Mouse (Mus musculus) layer of hippocampus, adult 9-10 months (tissue): ENCODE results near the gene Ssu72.
"Not testable (repeated sequence)": the region's sequence is repeated elsewhere in the genome, so short reads cannot be mapped to it uniquely, and the experiment has no call there.

Experiments
- DNase-seq: peaks from one replicate; pipeline ENCODE4 v3.0.0; 2022; ENCODE audit warnings: low spot score

Ssu72 gene

DNA sequence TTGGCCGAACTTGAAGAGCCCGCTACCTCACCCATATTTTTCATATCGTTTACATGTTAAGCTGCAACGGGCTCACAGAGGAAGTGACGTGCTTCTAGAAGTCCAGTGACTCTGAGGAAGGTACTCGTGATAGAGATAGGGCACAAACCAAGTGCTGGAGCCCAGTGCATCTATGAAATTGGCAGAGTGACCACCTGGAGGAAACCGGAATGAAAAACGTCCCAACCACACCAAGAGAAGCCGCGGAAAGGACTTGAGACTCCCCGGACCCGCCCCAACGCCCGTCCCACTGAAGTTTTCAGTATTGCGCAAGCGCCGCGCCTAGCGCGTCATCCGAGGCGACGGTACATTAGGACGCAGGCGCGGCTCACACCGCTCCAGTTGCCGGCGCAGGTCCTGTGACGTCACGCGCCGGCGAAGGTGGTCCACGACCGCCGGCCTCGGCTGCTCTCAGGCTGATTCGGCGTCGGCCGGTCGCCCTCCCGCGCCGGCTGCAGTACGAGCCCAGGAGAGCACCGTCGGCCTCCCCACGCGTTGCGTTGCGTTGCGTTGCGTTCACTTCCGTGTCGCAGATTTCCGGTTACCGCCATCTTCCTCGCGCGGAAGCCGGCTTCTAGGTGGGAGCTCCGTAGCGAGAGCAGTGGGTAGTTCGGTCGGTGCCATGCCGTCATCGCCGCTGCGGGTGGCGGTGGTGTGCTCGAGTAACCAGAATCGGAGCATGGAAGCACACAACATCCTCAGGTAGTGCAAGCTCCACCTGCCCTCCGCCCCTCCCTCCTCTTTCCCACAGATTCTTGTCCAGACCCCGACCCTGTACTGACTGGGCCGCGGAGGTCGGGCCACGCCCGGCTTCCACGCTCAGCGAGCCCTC lies at the start of gene Ssu72:
Ssu72 (plus strand) TSS at position 80 of the 871 bp plus-strand sequence.
- DNase-seq, result peak; percentile 89

DNA sequence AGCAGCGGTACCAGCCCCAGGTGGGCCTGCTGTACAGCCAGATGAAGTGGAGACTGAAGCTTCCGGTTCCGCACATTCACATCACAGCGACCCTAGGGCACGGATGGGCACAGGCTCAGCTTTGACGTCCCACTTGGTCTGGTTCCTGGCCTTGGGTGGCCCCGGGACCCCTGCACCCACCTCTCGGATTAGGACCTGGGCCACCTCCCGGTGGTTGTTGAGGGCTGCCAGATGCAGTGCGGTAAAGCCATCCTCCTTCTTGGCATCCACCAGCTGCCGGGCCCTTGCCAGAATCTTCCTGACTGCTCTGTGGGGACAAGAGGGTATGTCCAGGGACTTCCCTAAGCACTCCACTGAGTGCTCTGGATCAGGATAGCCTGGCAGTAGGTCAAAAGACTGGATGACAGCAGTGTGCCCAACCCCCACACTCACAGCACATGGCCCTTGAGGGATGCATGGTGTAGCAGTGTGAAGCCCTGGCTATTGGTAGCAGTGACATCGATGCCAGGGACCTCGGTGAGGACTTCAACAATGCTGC lies 48.3 kb upstream of the Ssu72 start:
- DNase-seq, result no peak

DNA sequence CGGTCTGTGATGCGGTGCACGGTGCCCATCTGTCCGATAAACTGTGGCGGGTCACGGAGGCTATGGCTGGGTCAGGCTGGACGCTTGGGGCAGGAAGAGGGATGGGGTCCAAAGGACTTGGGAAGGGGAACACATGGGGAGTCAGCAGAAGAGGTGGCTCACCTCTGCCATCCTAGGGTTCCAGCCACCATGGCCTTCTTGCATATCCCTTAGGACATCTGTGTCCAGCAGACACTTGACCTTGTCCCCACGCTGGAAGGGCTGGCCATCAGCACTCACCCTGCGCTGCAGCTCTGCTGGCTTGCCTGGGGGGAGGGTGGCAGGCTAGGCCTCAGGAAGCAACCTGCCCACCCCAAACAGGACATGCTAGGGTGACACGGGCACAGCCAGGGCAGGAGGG lies 45.6 kb upstream of the Ssu72 start:
- DNase-seq, result no peak

DNA sequence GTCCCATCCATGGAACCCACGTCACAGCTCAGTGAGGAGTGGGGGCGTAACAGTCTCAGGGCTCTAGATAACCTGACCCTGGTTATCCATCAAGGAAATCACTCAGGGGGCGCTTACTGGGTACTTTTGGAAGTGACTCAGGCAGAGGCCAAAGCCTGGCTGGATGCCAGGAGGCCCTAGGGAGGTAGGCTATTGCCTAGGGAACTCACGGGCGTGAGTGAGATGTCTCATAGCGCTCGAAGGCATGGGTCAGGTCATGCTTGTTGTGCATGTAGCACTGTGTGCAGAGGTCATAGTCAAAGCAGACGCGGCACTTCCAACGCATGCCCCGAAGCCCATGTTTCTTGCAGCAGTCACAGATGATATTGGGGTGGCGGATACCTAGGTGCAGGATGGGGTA lies 44.0 kb upstream of the Ssu72 start:
- DNase-seq, result no peak

DNA sequence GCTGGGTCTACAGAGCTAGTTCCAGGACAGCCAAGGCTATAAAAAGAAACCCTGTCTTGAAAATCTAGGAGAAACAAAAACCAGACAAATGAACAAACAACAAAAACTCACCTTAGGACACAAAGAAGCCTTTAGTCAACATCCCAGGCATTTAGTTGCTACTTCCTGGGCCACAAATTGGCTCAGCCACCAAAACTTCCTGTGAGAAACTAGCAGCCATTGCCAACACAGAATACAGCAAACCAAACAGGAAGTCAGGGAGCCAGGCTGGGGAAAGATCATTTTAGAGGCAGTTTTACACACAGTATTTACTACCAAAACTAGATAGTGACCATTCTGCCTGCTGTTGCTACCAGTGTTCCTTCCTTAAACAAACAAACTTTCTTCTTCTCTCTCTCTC lies 37.7 kb upstream of the Ssu72 start:
- DNase-seq, result no peak

DNA sequence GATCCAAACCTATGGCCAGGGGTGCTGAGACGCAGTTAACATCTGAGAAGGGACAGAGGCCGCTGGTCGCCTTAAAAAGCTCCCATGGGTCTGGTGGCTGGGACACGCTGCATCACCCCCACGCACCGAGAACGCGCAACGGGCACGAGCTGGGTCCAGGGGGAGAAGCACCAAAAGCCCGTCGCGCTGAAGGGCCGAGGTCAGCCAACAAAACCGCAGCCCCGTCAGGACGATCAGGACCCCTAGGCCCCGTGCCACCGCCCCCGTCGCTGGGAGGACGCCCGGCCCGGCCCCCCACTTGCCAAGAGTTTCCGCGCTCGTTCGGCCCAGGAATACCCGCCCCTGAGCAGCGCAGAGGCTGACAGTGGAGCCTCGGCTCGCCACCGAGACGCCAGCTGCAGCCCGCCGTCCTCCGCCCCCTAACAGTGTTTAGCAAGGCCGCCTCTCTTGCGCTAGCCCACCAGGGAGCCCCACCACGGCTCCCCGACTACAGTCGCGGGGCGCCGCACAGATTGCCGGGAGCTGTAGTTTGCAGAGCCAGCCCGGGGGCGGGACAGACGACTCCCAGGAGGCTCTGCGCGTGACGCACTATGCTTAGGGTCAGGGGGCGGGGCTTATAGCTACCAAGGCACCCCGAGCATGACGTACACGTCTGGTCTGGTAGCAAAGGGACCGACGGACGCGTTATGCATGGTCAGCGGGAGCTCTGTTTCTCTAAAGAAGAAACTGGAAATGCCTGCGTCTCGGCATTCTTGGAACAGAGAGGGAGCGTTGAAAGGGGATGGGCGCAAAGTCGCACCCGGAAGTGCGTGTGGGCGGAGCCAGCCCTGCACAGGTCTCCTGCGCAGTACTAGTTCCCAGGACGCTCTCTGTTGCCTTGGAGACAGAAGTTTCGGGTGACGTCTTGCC lies 35.7 kb upstream of the Ssu72 start, which contains the start of gene Mib2:
Mib2 (minus strand) TSS at position 510 of the 909 bp plus-strand sequence.
- DNase-seq, result peak; percentile 98

DNA sequence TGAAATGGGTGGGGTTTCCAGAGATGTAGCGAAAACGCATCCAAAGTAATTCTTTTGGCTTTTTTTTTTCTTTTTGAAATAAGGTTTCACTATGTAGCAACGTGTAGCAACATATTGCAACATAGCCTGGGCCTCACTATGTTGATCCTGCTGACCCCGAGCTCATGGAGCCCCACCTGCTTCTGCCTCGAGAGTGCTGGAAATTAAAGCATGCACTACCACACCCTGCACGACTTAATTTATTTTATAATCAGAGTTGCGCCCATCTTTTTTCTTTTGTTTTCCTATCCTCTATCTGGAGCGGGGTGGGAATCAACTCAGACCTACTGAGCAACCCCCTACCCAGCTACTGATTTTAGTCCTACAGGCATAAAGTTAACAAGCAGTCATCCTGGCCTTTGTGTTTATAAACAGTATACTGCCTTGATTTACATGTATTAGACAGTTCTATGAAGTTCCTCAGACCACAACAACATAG lies 35.0 kb upstream of the Ssu72 start:
- no peak for DNase-seq

DNA sequence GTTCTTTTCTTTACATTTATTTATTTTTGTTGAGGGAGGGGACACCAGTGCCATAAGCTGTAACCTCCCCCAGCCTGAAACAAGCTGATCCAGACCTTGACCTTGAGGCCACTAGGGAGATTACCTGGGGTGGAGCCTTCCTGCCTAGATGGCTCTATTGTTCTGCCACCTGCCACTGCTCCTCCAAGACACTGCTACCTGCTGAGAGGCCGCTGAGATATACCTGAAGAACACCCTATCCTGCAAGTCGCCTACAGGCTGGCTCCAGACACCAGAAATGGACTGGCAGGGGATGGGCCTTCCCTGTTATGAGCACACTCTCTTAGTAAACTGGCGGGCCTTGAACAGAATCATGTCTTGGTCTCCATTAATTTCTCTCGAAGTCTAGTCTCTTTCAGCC lies 34.4 kb upstream of the Ssu72 start:
- DNase-seq, result not testable (repeated sequence)

DNA sequence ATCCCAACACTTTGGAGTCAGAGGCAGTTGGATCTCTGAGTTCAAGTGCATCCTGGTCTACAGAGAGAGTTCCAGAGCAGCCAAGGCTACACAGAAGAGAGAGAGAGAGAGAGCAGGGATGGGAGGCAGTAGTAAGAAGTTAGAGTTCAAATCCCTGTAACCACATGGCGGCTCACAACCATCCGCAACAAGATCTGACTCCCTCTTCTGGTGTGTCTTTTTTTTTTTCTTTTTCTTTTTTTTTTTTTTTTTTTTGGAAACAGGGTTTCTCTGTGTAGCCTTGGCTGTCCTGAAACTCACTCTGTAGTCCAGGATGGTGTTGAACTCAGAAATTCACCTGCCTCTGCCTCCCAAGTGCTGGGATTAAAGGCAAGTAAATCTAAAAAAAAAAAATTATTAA lies 32.5 kb upstream of the Ssu72 start:
- DNase-seq, result no peak

DNA sequence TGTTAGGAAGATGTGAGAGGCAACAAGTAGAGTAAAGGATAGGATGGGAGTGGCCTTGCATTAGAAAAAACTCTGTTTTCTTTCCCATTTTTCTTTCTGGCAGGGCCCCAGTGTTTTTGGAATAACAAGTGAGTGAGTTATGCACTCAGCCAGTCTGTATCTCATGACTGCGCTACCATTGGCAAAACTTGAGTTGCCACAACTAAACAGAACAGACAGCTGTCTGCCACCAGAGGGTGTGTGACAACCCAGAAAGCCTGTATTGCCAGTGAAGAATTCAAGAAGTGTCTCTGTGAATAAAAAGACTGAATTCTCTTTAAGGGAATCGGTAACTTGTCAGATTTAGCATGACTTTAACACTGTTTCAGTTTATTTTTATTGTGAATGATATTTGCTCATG lies 28.6 kb upstream of the Ssu72 start:
- DNase-seq, result no peak

DNA sequence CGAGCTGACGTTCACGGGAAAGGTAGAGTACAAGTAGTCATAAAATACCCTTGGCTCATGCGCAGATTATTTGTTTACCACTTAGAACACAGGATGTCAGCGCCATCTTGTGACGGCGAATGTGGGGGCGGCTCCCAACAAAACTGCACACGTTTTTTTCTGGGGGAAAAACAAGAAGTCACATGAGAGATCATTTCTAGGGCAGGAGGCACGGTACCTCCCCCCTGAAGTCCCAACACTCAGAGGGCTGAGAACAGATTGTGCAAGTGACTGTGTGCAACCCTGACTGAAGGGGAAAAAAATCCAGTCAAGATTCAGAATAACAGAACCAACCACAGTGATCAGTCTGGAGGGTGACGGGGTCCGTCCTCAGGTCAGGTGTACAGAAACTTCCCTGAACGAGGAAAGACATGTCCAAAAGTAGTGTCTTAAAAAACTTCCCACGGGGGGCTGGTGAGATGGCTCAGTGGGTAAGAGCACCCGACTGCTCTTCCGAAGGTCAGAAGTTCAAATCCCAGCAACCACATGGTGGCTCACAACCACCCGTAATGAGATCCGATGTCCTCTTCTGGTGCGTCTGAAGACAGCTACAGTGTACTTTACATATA lies 20.8 kb upstream of the Ssu72 start:
- not testable (repeated sequence) for DNase-seq

DNA sequence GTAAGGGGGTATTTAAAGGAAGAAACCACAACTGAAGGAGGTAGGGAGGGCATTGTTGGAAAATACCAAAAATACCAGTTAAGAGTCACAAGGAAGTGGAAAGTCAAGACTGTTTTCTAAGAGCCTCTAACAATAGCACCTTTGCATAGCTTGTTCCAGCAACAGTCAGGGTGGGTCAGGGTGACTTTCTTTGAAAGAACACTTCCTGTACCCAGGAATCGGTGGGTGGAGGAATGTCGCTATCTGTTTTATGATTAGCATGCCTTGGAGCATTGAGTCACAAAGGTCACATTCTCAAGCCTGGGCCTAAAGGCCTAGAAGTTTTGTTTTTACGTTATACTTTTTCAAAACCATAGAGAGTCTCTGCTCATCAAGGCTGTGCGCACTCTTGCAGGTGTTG lies 16.8 kb upstream of the Ssu72 start:
- not testable (repeated sequence) for DNase-seq

DNA sequence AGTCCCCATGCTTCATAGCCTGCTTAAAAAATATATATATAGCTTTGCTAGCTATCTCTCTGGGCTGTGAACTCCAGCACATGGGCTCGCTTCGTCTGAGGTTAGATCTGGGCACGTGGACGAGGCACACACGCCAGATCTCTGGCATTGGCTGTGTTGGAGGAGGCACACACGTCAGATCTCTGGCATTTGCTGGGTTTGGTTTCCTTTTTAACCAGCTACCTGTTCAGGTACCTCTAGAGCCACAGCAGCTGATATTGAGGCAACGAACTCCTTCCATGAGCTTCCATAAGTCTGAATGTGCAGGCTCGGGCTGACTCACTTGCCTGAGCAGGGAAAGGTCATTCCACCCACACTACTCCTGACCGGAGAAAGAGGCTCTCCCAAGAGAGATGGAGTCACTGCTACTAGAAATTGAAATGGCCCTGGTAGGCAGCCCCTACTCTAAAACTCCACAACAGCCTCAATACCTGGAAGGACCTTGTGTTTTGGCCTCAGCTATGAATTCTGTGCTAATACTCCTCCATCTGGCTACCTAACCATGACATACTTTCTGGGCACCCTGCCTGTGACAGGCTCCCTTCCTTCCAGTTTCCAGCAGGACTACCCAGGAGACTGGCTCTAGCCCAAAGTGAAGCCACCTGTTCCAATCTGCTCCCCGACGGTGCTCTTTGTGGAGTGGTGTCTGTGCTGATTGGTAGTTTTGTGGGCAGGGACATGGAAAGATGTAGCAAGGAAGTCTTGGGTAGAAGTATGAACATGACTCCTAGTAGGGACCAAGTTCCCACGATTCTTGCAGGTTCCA lies 13.8 kb upstream of the Ssu72 start:
- no peak for DNase-seq

DNA sequence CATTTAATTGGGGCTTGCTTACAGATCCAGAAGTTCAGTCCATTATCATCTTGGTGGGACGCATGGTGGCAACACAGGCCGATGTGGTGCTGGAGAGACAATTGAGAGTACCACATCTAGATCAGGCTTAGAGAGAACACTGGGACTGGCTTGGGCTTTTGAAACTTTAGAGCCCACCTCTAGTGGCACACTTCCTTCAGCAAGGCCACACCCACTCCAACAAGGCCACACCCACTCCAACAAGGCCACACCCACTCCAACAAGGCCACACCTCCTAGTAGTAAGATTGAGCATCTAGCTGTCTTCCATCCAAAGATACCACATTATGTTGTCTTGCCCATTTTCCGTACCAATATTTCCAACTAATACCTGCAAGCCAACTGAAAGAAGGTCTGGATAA lies 12.2 kb upstream of the Ssu72 start:
- DNase-seq, result no peak

DNA sequence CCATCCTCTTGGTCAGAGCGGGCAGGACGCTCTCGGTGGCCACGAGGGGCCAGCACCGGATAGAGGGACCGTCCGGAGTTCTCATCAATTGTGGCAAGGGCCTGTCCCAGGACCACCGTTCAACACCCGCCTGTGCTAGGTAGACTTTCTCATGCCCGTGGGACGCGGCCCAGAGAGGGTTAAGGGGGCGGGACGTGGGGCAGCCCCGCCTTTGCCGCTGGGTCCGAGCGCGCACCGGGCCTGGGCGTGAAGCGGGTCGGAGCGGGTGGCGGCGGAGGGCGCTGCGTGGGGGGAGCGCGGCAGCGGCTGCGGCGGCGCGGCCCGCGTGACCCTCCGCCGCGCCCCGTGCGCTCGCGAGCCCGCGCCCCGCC lies 10.5 kb upstream of the Ssu72 start, which contains the start of gene Fndc10:
Fndc10 (plus strand) TSS at position 232 of the 371 bp plus-strand sequence.
- DNase-seq, result no peak

DNA sequence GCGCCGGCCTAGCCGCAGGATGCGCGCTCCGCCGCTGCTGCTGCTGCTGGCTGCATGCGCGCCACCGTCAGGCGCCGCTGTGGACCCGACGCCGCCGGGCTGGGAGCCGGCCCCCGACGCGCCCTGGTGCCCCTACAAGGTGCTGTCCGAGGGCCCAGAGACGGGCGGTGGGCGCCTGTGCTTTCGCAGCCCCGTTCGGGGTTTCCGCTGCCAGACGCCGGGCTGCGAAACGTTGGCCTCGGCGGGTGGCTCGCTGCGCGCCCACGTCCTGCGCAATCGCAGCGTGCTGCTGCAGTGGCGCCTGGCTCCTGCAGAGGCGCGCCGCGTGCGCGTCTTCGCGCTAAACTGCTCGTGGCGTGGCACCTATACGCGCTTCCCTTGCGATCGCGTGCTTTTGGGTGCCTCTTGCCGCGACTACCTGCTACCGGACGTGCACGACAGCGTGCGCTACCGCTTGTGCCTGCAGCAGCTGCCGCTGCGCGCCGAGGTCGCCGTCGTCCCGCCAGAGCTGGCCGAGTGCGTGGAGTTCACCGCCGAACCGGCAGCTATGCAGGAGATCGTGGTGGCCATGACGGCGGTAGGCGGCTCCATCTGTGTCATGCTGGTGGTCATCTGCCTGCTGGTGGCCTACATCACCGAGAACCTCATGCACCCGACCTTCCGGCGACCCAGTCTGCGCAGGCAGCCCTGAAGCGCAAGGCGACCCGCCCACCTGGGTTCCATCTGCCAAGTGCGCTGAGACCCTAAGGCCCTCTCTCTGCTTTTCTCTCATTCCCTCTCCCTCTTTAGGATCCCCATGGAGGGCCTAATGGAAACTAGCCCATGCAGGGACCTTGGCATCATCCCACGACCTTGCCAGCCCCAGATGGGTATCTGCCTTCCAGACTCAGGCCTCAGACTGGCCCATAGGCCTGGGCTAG lies 9.9 kb upstream of the Ssu72 start:
- DNase-seq, result no peak

DNA sequence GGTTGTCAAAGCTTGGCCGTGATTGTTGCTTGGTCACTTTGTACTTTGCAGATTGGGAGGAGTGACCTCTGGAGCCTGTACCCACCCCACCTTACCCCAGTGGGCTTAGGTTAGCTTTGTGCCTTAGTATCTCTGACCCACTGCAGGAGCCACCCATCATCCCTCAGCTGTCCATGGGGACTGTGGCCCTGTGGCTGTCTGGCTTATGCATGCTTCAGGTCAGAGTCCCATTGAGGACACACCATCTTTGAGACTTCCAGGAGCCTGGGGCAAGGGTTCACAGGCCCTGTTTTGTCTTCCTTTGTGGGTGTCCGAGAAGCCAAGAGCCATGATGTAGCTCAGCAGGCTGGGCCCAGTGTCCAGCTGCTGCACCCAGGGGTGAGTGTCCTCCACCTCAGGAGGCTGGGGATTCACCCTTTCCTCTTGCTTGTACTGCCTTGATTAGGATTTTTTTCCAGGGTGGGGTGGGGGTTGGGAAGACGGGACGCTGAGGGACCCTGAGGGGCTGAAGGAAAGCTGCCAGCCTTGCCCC lies 9.0 kb upstream of the Ssu72 start:
- no peak for DNase-seq

DNA sequence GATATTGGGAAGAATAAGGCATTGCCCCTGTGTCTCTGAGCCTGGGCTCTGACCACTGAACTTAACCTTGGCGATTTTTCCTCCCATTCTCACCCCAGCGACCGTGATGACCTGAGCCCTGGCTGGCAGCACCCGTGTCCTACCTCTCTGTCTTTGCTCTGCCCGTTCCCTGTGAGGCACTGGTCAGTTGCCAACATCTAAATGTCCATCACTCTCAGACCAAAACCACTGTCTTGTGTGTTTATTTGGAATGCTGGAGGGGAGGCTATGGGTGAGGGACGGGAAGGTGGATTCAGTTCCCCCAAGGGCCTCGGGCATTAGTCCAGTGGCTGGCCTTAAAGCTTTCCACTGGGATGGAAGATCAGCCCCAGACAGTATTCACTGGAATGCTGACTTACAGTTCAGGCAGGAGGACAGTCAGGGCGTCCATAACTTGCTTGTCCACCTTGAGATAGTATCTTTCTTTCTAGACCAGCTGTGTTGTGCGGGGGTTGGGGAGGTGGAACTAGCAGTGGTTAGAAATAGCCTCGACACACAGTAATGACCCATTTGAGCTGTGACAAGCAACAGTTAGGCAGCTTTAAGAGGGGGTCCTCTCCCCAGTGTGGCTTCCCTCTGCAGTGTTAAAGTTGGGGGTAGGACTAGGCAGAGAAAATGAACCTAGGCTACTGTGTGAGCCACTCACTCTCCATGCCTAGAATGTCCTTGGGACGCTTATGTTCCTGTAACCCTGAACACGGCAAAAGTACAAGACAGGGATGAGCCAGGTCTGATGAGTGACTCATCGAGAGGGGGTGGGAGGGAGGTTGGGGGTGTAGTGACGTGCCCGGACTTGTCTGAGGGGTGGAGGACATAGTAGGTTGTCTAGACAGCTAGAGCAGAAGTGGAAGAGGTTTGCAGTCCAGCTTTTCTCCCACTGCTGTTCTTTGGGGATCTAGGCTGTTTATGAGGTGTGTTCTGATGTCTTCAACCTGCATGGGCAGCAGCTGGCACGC lies 8.0 kb upstream of the Ssu72 start:
- DNase-seq, result no peak

DNA sequence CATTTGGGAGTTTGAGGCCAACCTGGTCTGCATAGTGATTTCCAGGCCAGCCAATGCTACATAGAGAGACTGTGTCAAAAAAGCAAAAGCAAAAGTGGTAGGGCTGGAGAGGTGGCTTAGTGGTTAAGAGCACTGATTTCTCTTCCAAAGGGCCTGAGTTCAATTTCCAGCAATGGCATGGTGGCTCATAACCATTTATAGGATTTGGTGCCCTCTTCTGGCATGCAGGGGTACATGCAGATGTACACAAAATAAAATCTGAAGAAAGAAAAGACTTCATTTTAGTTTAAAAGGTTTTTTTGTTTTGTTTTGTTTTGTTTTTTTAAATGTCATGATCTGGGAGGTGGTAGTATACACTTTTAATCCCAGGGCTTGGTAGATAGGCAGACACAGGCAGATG lies 4.2 kb upstream of the Ssu72 start:
- no peak for DNase-seq
